Mouse (Mus musculus) adrenal gland, postnatal 14 days (tissue): ENCODE data around the gene Col4a3. TPM values are rescaled to one million over a fixed set of nuclear protein-coding genes. Genes with fewer than 3 reads are reported as not detected.

Experiments
- total RNA-seq: library from RNA; stranded (reverse); gene quantifications from 2 replicates; pipeline ENCODE4 v1.2.3, GENCODE M21; 2021

The Col4a3 gene
- total RNA-seq, 1 experiment from 2014 or later, result 3.5 TPM

Other genes starting within 250 kb of the Col4a3 start
- gene Col4a4, start 72 bp upstream of the Col4a3 start, total RNA-seq, result 9.1 and 9.5 TPM in 2 replicates
- gene Mff, start 138.0 kb downstream of the Col4a3 start, total RNA-seq, result 129 and 138 TPM in 2 replicates
- gene Tm4sf20, start 181.5 kb downstream of the Col4a3 start, total RNA-seq, result not detected in 2 replicates
- not detected in 2 replicates for gene Gm47791, start 184.3 kb downstream of the Col4a3 start, total RNA-seq